Mouse (Mus musculus) bone marrow macrophage, adult 2 months (primary cell): Measurements from ENCODE around the gene Cldn2.

ENCODE experiments used
- CTCF ChIP-seq: IDR thresholded peaks from 2 replicates; pipeline ENCODE4 v1.5.1; 2012; ENCODE audit warnings: low read depth, mild to moderate bottlenecking, low read length, moderate library complexity
- POLR2A ChIP-seq: IDR thresholded peaks from 2 replicates; pipeline ENCODE4 v1.6.1; 2012; ENCODE audit warnings: mild to moderate bottlenecking, low read depth, low read length, borderline replicate concordance

DNA sequence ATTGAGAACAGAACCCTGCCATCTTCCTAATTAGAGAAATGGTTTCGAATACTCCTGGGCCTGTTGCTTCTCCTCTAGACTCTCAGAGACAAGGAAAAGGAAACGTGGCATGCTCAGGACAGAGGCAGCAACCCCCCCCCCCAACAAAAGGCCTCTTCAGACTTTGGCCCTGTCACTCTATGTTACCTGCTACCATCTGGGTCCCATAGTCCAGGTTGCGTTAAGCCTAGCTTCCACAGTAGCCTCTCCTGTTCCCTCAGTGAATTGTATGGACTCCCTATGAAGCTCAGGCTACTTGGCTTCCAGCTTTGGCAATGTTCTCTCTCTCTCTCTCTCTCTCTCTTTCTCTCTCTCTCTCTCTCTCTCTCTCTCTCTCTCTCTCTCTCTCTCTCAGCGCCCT, 19.1 kb upstream of the Cldn2 start:
- TF ChIP-seq POLR2A (no peak), CTCF (no peak)
